Mouse (Mus musculus): Measurements from ENCODE around the gene Npw. TPM values are rescaled to one million over a fixed set of nuclear protein-coding genes. Genes with fewer than 3 reads are reported as not detected.
"Not testable (repeated sequence)": the region's sequence is repeated elsewhere in the genome, so short reads cannot be mapped to it uniquely, and the experiment has no call there.

Gene Npw
- polyA plus RNA-seq, 1 experiment from 2014 or later = not detected

GRCm38 (mm10) chr17:24669545-24670245, 11.4 kb upstream of the Npw start, which contains the start of gene Zfp598:
Gene Zfp598, plus strand, starts transcription at chr17:24669687.
- no peaks in the 10 kb centered on the region for H3K36me3 ChIP-seq
- peak; percentile 98 for ATAC-seq (ENCODE audit: low FRiP score, low read depth)
- peak within 1 kb of the TSS; percentile 81 for H3K4me2 ChIP-seq (replicated peaks)
- WGBS = 1% methylated on average over 66 of the region's 80 CpGs
- no peaks in the 10 kb centered on the region for H3K9me3 ChIP-seq
- peak within 1 kb of the TSS; percentile 97 for H3K9ac ChIP-seq
- peak within 1 kb of the TSS; percentile 59 for H3K27ac ChIP-seq
- peak within 1 kb of the TSS; percentile 99 for H3K4me3 ChIP-seq
- H3K27me3 ChIP-seq (replicated peaks) = no peaks in the 10 kb centered on the region
- peaks cover 27% of the 10 kb centered on the region for H3K4me1 ChIP-seq

- not testable (repeated sequence) for H3K36me3 ChIP-seq; H3K27me3 ChIP-seq (replicated peaks); H3K9me3 ChIP-seq
- H3K27ac ChIP-seq = 0 out of 2 replicates have a peak overlapping the region, but pooled peaks have one; percentile 59
- WGBS = 13% methylated on average over 15 of the region's 15 CpGs
- H3K4me2 ChIP-seq (replicated peaks) = peak overlapping the region; percentile 81
- H3K9ac ChIP-seq = peak overlapping the region; percentile 97; the same call in 1 of the 2 replicates
- peak overlapping the region; percentile 99 for H3K4me3 ChIP-seq
- ATAC-seq (ENCODE audit: low FRiP score, low read depth) = peak; percentile 41
- peaks cover 27% of the 10 kb centered on the region for H3K4me1 ChIP-seq
These were observed 10.9 kb upstream of the Npw start for GRCm38 (mm10) chr17:24669214-24669544.

- Histone ChIP-seq H3K4me3 (no peak overlapping the region), H3K27ac (no peak overlapping the region), H3K4me1 (peaks cover 27% of the 10 kb centered on the region), H3K36me3 (no peaks in the 10 kb centered on the region), H3K9me3 (no peaks in the 10 kb centered on the region), H3K4me2 (replicated peaks) (no peak overlapping the region), H3K27me3 (replicated peaks) (no peaks in the 10 kb centered on the region; the same call in 1 of the 2 replicates), H3K9ac (no peak overlapping the region)
- no peak for ATAC-seq (ENCODE audit: low FRiP score, low read depth)
- WGBS = 35% methylated on average over 6 of the region's 6 CpGs
These were observed 9.2 kb upstream of the Npw start for GRCm38 (mm10) chr17:24667416-24667815.

- H3K4me3 ChIP-seq; H3K36me3 ChIP-seq; H3K9ac ChIP-seq; H3K27me3 ChIP-seq (replicated peaks); H3K9me3 ChIP-seq; H3K27ac ChIP-seq; H3K4me2 ChIP-seq (replicated peaks); ATAC-seq (ENCODE audit: low FRiP score, low read depth): not testable (repeated sequence)
- H3K4me1 ChIP-seq = peaks cover 23% of the 10 kb centered on the region
- 73% methylated on average over 7 of the region's 7 CpGs for WGBS
These were observed 8.8 kb upstream of the Npw start for GRCm38 (mm10) chr17:24667011-24667410.

- no peak overlapping the region for H3K4me2 ChIP-seq (replicated peaks)
- WGBS = 75% methylated on average over 4 of the region's 4 CpGs
- peaks cover 49% of the 10 kb centered on the region for H3K27me3 ChIP-seq (replicated peaks)
- H3K4me1 ChIP-seq = peaks cover 13% of the 10 kb centered on the region
- no peak for ATAC-seq (ENCODE audit: low FRiP score, low read depth)
- H3K4me3 ChIP-seq = no peak overlapping the region
- H3K9me3 ChIP-seq = no peaks in the 10 kb centered on the region
- no peak overlapping the region for H3K27ac ChIP-seq
- no peak overlapping the region for H3K9ac ChIP-seq
- H3K36me3 ChIP-seq = no peaks in the 10 kb centered on the region
These were observed 3.3 kb downstream of the Npw start for GRCm38 (mm10) chr17:24654969-24655368.

GRCm38 (mm10) chr17:24653967-24654710, 4.1 kb downstream of the Npw start:
- WGBS = 4% methylated on average over 19 of the region's 19 CpGs
- Histone ChIP-seq H3K27me3 (replicated peaks) (peaks cover 48% of the 10 kb centered on the region), H3K27ac (no peak overlapping the region)

GRCm38 (mm10) chr17:24651835-24652234, 6.4 kb downstream of the Npw start:
- Histone ChIP-seq H3K4me2 (replicated peaks) (no peak overlapping the region), H3K27ac (no peak overlapping the region), H3K9ac (no peak overlapping the region), H3K4me1 (peaks cover 12% of the 10 kb centered on the region), H3K36me3 (no peaks in the 10 kb centered on the region), H3K9me3 (no peaks in the 10 kb centered on the region), H3K4me3 (no peak overlapping the region), H3K27me3 (replicated peaks) (peaks cover 34% of the 10 kb centered on the region)
- 70% methylated on average over 3 of the region's 3 CpGs for WGBS
- ATAC-seq (ENCODE audit: low FRiP score, low read depth) = no peak

More at GRCm38 (mm10) chr17:24653967-24654710, 4.1 kb downstream of the Npw start:
- Histone ChIP-seq H3K4me1 (peaks cover 21% of the 10 kb centered on the region), H3K4me2 (replicated peaks) (peak overlapping the region; percentile 54), H3K36me3 (no peaks in the 10 kb centered on the region), H3K9ac (no peak overlapping the region), H3K4me3 (no peak overlapping the region), H3K9me3 (no peaks in the 10 kb centered on the region)
- no peak for ATAC-seq (ENCODE audit: low FRiP score, low read depth)

- H3K4me2 ChIP-seq (replicated peaks) = peak overlapping the region; percentile 95
These were observed 7.5 kb downstream of the Npw start for GRCm38 (mm10) chr17:24650766-24651165.

GRCm38 (mm10) chr17:24650070-24650616, 8.1 kb downstream of the Npw start, which contains the start of gene Slc9a3r2:
Gene Slc9a3r2, minus strand, starts transcription at chr17:24650327.
- Histone ChIP-seq H3K4me1 (peaks cover 12% of the 10 kb centered on the region), H3K27ac (no peak within 1 kb of the TSS), H3K4me3 (peak within 1 kb of the TSS; percentile 59), H3K4me2 (replicated peaks) (peak within 1 kb of the TSS; percentile 95), H3K9ac (peak within 1 kb of the TSS; percentile 72), H3K36me3 (no peaks in the 10 kb centered on the region), H3K9me3 (no peaks in the 10 kb centered on the region), H3K27me3 (replicated peaks) (peaks cover 25% of the 10 kb centered on the region)
- 1% methylated on average over 41 of the region's 41 CpGs for WGBS
- ATAC-seq (ENCODE audit: low FRiP score, low read depth) = 0 out of 2 replicates have a peak, but pooled peaks have one; percentile 27

More at GRCm38 (mm10) chr17:24650766-24651165, 7.5 kb downstream of the Npw start:
- no peak for ATAC-seq (ENCODE audit: low FRiP score, low read depth)
- Histone ChIP-seq H3K9me3 (no peaks in the 10 kb centered on the region), H3K9ac (0 out of 2 replicates have a peak overlapping the region, but pooled peaks have one; percentile 72), H3K27me3 (replicated peaks) (peaks cover 25% of the 10 kb centered on the region), H3K36me3 (no peaks in the 10 kb centered on the region), H3K4me3 (no peak overlapping the region), H3K4me1 (peaks cover 12% of the 10 kb centered on the region), H3K27ac (no peak overlapping the region)
- 76% methylated on average over 4 of the region's 4 CpGs for WGBS

- under 1% methylated on average over 35 of the region's 35 CpGs for WGBS
- Histone ChIP-seq H3K4me3 (peak overlapping the region; percentile 59), H3K9ac (peak overlapping the region; percentile 72), H3K4me2 (replicated peaks) (peak overlapping the region; percentile 95), H3K9me3 (no peaks in the 10 kb centered on the region), H3K36me3 (no peaks in the 10 kb centered on the region), H3K27me3 (replicated peaks) (peaks cover 25% of the 10 kb centered on the region), H3K4me1 (peaks cover 12% of the 10 kb centered on the region), H3K27ac (no peak overlapping the region)
- ATAC-seq (ENCODE audit: low FRiP score, low read depth) = peak; percentile 42; the same call in 1 of the 2 replicates
These were observed 8.6 kb downstream of the Npw start for GRCm38 (mm10) chr17:24649581-24650069.

GRCm38 (mm10) chr17:24648731-24649377, 9.4 kb downstream of the Npw start:
- ATAC-seq (ENCODE audit: low FRiP score, low read depth) = no peak
- no peaks in the 10 kb centered on the region for H3K9me3 ChIP-seq
- H3K4me3 ChIP-seq = no peak overlapping the region
- H3K27me3 ChIP-seq (replicated peaks) = peaks cover 25% of the 10 kb centered on the region
- H3K4me2 ChIP-seq (replicated peaks) = peak overlapping the region; percentile 95
- H3K9ac ChIP-seq = peak overlapping the region; percentile 72; the same call in 1 of the 2 replicates
- H3K27ac ChIP-seq = no peak overlapping the region
- WGBS = 74% methylated on average over 10 of the region's 10 CpGs
- H3K4me1 ChIP-seq = peaks cover 16% of the 10 kb centered on the region
- H3K36me3 ChIP-seq = no peaks in the 10 kb centered on the region

Data from neural tube, embryonic 12.5 days (tissue).